Mouse (Mus musculus): ENCODE results near the gene Tmem132b. TPM values are rescaled to one million over a fixed set of nuclear protein-coding genes. Genes with fewer than 3 reads are reported as not detected.

Tmem132b gene
- polyA plus RNA-seq, 1 experiment from 2014 or later, result 0.28 TPM

GRCm38 (mm10) chr5:125532545-125533224, 1.1 kb downstream of the Tmem132b start:
- Histone ChIP-seq H3K9me3 (replicated peaks; ENCODE audit: low read length) (no peaks in the 10 kb centered on the region), H3K27ac (no peak overlapping the region), H3K4me1 (replicated peaks; ENCODE audit: insufficient read depth, low read length) (peaks cover 14% of the 10 kb centered on the region), H3K9ac (ENCODE audit: low read depth, low read length) (no peak overlapping the region), H3K4me2 (ENCODE audit: low read length) (peak overlapping the region; percentile 77), H3K27me3 (ENCODE audit: insufficient read depth, low read length) (peaks cover 36% of the 10 kb centered on the region), H3K4me3 (replicated peaks; ENCODE audit: low read depth, low read length) (peak overlapping the region; percentile 42), H3K36me3 (ENCODE audit: insufficient read depth, low read length) (no peaks in the 10 kb centered on the region)
- ATAC-seq (replicated peaks; ENCODE audit: low FRiP score, low read depth) (no peak), DNase-seq (ENCODE audit: low spot score) (no peak)
- TF ChIP-seq CTCF (IDR thresholded peaks at IDR 0.05; ENCODE audit: low read depth), result no peak
- under 1% methylated on average over 61 of the region's 64 CpGs for WGBS

- Histone ChIP-seq H3K4me2 (ENCODE audit: low read length) (peak overlapping the region; percentile 77), H3K4me3 (replicated peaks; ENCODE audit: low read depth, low read length) (peak overlapping the region; percentile 42), H3K36me3 (ENCODE audit: insufficient read depth, low read length) (no peaks in the 10 kb centered on the region), H3K27me3 (ENCODE audit: insufficient read depth, low read length) (peaks cover 36% of the 10 kb centered on the region), H3K9me3 (replicated peaks; ENCODE audit: low read length) (no peaks in the 10 kb centered on the region), H3K4me1 (replicated peaks; ENCODE audit: insufficient read depth, low read length) (peaks cover 14% of the 10 kb centered on the region), H3K27ac (no peak overlapping the region), H3K9ac (ENCODE audit: low read depth, low read length) (no peak overlapping the region)
- no peak for ATAC-seq (replicated peaks; ENCODE audit: low FRiP score, low read depth)
- 2% methylated on average over 24 of the region's 24 CpGs for WGBS
- DNase-seq (ENCODE audit: low spot score), result no peak
- no peak for TF ChIP-seq CTCF (IDR thresholded peaks at IDR 0.05; ENCODE audit: low read depth)
Measured at GRCm38 (mm10) chr5:125533225-125533900, 1.8 kb downstream of the Tmem132b start.

GRCm38 (mm10) chr5:125534168-125534610, 2.6 kb downstream of the Tmem132b start:
- peak overlapping the region; percentile 77; the same call in 1 of the 2 replicates for H3K4me2 ChIP-seq (ENCODE audit: low read length)
- no peak for TF ChIP-seq CTCF (IDR thresholded peaks at IDR 0.05; ENCODE audit: low read depth)
- WGBS, result 9% methylated on average over 7 of the region's 7 CpGs

GRCm38 (mm10) chr5:125534611-125535324, 3.2 kb downstream of the Tmem132b start:
- Histone ChIP-seq H3K36me3 (ENCODE audit: insufficient read depth, low read length) (no peaks in the 10 kb centered on the region), H3K27me3 (ENCODE audit: insufficient read depth, low read length) (peaks cover 31% of the 10 kb centered on the region), H3K4me1 (replicated peaks; ENCODE audit: insufficient read depth, low read length) (peaks cover 14% of the 10 kb centered on the region), H3K9me3 (replicated peaks; ENCODE audit: low read length) (no peaks in the 10 kb centered on the region), H3K4me2 (ENCODE audit: low read length) (peak overlapping the region; percentile 44), H3K9ac (ENCODE audit: low read depth, low read length) (no peak overlapping the region), H3K4me3 (replicated peaks; ENCODE audit: low read depth, low read length) (no peak overlapping the region), H3K27ac (no peak overlapping the region)
- peak; percentile 86 for DNase-seq (ENCODE audit: low spot score)
- WGBS, result 2% methylated on average over 26 of the region's 26 CpGs
- TF ChIP-seq CTCF (IDR thresholded peaks at IDR 0.05; ENCODE audit: low read depth), result no peak
- peak; percentile 60 for ATAC-seq (replicated peaks; ENCODE audit: low FRiP score, low read depth)

More at GRCm38 (mm10) chr5:125534168-125534610, 2.6 kb downstream of the Tmem132b start:
- no peak for ATAC-seq (replicated peaks; ENCODE audit: low FRiP score, low read depth)
- Histone ChIP-seq H3K9me3 (replicated peaks; ENCODE audit: low read length) (no peaks in the 10 kb centered on the region), H3K27me3 (ENCODE audit: insufficient read depth, low read length) (peaks cover 36% of the 10 kb centered on the region), H3K9ac (ENCODE audit: low read depth, low read length) (no peak overlapping the region), H3K36me3 (ENCODE audit: insufficient read depth, low read length) (no peaks in the 10 kb centered on the region), H3K4me3 (replicated peaks; ENCODE audit: low read depth, low read length) (no peak overlapping the region), H3K27ac (no peak overlapping the region), H3K4me1 (replicated peaks; ENCODE audit: insufficient read depth, low read length) (peaks cover 14% of the 10 kb centered on the region)
- DNase-seq (ENCODE audit: low spot score), result no peak

- no peaks in the 10 kb centered on the region for H3K9me3 ChIP-seq (replicated peaks; ENCODE audit: low read length)
- no peak overlapping the region for H3K4me3 ChIP-seq (replicated peaks; ENCODE audit: low read depth, low read length)
- DNase-seq (ENCODE audit: low spot score) (no peak), ATAC-seq (replicated peaks; ENCODE audit: low FRiP score, low read depth) (no peak)
- no peak overlapping the region for H3K9ac ChIP-seq (ENCODE audit: low read depth, low read length)
- no peaks in the 10 kb centered on the region for H3K27me3 ChIP-seq (ENCODE audit: insufficient read depth, low read length)
- no peaks in the 10 kb centered on the region for H3K4me1 ChIP-seq (replicated peaks; ENCODE audit: insufficient read depth, low read length)
- no peak overlapping the region for H3K27ac ChIP-seq
- 98% methylated on average over 2 of the region's 2 CpGs for WGBS
- H3K36me3 ChIP-seq (ENCODE audit: insufficient read depth, low read length), result no peaks in the 10 kb centered on the region
- no peak for TF ChIP-seq CTCF (IDR thresholded peaks at IDR 0.05; ENCODE audit: low read depth)
- H3K4me2 ChIP-seq (ENCODE audit: low read length), result no peak overlapping the region
Measured at GRCm38 (mm10) chr5:125545090-125545489, 13.5 kb downstream of the Tmem132b start.

GRCm38 (mm10) chr5:125546293-125546692, 14.7 kb downstream of the Tmem132b start:
- H3K4me2 ChIP-seq (ENCODE audit: low read length), result no peak overlapping the region
- H3K4me3 ChIP-seq (replicated peaks; ENCODE audit: low read depth, low read length), result no peak overlapping the region
- no peak for DNase-seq (ENCODE audit: low spot score)
- H3K4me1 ChIP-seq (replicated peaks; ENCODE audit: insufficient read depth, low read length), result no peaks in the 10 kb centered on the region
- TF ChIP-seq CTCF (IDR thresholded peaks at IDR 0.05; ENCODE audit: low read depth), result no peak
- H3K27ac ChIP-seq, result no peak overlapping the region
- H3K9me3 ChIP-seq (replicated peaks; ENCODE audit: low read length), result no peaks in the 10 kb centered on the region
- no peak overlapping the region for H3K9ac ChIP-seq (ENCODE audit: low read depth, low read length)
- WGBS, result 20% methylated on average over 13 of the region's 13 CpGs
- ATAC-seq (replicated peaks; ENCODE audit: low FRiP score, low read depth), result no peak
- no peaks in the 10 kb centered on the region for H3K36me3 ChIP-seq (ENCODE audit: insufficient read depth, low read length)
- H3K27me3 ChIP-seq (ENCODE audit: insufficient read depth, low read length), result no peaks in the 10 kb centered on the region

Data from kidney, postnatal 0 days (tissue).